Mouse (Mus musculus) frontal cortex, postnatal 14 days (tissue): ENCODE results near the gene Tmem167b.
"Not testable (repeated sequence)": the region's sequence is repeated elsewhere in the genome, so short reads cannot be mapped to it uniquely, and the experiment has no call there.

Source experiments
- DNase-seq, 2 experiments: peaks; one replicate each; pipeline ENCODE4 v3.0.0; 2022; ENCODE audit warnings: low spot score in 2 of 2

The Tmem167b gene

DNA sequence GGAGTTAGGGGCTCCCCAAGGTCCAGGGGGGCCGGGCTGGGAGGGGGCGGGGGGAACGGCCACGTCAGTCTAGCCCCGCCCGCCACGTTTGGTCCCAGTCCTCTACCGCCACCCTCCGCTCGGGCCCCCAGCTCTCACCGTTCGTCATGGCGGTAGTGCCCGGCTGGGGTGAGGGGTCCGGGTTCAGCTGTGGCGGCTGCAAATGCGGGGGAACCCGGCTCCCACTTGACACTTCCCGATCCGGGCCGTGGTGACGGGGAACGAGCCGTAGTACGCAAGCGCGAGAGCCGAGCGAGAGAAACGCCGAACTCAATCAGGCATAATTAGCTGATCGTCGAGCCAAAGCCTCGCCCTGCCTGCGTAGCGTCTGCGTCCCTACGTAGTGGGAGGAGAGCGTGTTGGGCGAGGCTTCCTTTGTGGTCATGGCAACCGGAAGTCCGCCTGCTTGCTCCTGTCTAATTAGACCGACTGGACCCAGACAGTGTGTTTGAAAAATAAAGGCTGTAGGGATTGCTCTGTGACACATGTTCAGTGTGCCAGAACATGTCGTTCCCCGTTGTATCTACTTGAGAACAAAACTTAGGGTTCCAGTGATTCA is at the start of gene Tmem167b:
Tmem167b (minus strand) TSS at position 334 of the 598 bp plus-strand sequence.
- peak; percentile 94 to 96 for DNase-seq

DNA sequence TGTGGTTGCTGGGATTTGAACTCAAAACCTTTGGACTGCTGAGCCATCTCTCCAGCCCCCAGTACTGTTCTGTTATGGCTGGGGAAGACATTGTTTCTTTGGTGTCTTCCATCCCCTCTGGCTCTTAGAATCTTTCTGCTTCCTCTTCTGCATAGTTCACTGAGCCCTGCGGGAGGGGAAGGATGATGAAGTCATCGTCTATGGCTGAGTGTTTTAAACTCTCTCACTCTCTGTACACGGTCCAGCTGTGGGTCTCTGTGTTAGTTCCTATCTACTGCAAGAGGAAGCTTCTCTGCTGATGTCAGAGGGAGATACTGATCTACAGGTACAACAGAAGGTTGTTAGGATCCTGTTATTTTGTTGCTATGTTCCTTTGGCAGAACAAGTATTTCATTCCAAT is 46.6 kb upstream of the Tmem167b start:
- DNase-seq = no peak

DNA sequence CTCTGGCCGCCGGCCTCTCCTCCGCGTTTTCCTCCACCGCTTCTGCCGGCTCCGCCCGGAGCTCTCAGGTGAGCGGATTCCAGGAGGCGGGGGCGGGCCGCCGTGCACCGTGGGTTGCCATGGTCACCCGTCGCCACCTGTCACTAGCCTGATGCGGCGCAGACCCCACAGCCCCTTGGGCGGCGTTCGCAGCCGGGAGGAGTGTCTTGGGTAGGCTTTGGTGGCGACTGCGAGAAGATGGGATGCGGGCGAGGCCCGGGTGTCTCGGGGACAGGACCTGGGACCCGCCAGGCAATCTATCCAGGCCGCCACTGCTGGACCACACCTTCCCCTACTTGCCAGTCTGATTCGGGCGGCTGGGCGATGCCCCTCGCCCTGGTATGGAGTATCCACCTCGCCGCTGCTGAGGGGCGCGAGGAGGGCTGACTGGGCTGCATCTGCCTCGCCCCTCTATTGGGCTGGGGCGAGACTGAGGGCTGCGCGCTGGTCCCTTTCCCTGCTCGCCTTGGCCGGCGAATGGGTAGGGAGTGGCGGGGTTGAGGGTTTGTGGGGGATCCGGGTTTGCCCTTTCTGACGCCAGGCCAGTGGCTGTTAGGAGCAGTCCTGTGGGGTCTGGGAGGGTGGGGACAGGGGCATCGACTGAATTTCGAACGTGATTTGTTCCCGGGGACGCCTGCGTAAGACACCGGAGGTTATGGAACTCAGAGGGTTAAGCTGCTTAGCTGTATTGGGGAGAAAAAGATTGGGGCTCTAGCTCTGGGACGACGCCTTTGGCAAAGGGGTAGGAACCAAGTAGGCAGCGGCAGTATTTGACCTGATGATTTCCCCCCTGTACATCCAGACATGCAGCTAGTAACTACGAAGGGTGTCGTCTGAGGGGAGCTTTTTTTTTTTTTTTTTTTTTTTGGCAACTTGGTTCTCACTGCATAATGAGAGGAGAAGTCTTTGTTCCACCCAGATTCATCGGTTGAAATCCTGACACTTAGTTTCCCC is 29.6 kb upstream of the Tmem167b start:
- DNase-seq = no peak

DNA sequence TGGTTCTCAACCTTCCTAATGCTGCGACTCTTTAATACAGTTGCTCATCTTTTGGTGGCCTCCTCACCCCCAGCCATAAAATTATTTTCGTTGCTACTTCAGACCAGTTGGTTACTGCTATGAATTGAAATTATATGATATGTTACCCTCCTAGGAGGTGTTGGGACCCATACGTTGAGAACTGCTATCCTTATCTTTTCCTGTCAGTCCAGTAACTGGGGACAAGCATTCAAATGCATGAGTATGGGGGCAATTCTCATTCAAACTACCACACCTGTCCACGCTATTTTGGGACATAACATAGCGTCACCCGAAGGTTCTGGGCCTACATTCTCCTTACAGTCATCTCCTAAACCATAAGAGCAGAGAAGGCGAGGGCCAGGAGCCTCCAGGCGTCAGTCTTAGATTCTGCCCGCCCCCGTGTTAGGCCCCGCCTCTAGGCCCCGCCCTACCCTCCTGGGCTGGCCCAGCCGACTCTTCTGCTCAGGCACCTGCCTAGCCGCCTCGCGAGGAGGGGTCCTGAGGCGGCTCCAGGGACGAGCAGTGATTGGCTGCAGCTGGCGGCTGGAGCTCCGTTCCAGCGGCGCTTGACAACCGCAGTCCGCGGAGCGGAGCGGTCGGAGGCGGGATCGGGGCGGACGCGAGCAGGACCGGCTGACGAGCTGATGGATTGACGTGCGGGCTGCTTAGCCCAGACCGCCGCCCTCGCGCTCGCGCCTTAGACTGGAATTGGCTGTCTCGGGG is 28.7 kb upstream of the Tmem167b start, which contains the start of gene Wdr47:
Wdr47 (plus strand) TSS at position 494 of the 744 bp plus-strand sequence.
- DNase-seq = peak; percentile 90 to 93

DNA sequence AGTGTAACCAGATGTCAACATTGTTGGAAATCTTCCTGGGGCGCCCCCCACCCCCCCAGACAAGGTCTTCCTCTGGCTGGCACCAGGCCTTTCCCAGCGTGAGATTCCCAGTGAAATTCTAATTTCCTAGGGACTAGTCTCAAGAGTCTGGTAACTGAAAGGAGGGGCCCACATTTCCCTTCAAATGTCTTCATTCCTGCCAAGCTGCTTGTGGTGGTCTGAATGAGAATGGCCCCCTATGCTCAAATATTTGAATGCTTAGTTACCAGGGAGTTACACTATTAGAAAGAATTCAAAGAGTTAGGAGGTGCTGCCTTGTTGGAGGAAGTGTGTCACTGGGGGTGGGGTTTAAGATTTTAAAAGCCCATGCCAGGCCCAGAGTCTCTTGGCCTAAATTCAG is 26.2 kb upstream of the Tmem167b start:
- no peak for DNase-seq

DNA sequence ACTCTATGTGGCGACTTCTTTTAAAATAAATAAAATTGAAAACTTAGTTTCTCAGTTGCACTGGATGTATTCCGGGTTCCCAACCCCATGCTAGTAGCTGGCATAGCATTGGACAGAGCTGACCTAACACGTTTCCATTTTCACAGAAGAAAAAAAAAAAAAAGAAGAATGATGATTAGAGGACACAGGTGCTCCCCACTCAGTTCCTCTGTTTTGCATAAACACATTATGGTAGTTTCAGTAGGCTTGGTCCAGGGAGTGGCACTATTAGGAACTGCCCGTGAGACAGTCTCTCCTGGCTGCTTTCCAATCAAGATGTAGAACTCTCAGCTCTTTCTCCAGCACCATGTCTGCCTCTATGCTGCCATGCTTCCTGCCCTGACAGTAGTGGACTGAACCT is 22.3 kb upstream of the Tmem167b start:
- DNase-seq = no peak

DNA sequence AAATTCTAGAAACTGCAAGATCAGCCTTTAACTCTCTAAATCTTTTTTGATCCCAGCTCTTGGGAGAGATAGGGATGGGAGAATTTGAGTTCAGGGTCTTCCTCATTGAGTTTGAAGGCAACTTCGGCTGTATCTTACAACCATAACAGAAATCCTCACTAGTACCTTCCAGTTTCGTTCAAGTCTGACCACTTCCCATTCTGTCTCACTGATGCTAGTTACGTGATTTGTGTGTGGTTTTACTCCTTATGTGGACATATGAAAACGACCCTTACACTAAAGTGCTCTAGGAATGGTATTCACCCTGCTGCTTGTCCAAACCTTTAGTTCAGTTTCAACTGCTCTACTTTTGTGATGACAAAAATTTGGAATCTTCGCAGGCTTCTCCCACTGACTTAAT is 11.8 kb upstream of the Tmem167b start:
- no peak for DNase-seq

DNA sequence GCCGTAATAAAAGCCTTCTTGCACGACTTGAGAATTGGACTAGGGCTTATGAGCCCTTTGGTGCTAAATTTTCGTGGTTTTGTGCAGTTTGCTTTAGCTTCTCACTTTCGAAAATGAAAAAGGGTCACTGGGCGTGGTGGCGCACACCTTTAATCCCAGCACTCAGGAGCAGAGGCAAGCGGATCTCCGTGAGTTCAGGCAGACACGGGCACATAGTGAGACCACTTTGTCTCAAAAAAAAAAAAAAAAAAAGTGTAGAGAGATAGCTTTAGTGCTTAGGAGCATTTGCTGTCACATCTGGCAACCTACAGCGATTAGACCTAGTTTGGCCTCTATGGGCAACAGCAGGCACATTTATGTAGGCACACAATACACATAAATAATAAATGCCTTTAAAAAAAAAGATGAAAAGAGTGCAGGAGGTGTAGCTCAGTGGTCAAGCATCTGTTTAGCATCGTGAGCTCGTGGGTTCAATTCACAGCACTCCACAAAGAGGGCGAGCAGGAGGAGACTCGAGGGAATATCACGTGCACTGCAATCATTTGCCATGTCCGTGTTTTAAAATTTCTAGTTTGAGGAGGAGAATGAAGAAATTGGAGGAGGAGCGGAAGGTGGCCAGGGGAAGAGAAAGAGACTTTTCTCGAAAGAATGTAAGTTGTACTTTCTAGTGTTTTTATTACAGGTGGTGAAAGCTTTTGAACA is 10.2 kb upstream of the Tmem167b start:
- DNase-seq = no peak

DNA sequence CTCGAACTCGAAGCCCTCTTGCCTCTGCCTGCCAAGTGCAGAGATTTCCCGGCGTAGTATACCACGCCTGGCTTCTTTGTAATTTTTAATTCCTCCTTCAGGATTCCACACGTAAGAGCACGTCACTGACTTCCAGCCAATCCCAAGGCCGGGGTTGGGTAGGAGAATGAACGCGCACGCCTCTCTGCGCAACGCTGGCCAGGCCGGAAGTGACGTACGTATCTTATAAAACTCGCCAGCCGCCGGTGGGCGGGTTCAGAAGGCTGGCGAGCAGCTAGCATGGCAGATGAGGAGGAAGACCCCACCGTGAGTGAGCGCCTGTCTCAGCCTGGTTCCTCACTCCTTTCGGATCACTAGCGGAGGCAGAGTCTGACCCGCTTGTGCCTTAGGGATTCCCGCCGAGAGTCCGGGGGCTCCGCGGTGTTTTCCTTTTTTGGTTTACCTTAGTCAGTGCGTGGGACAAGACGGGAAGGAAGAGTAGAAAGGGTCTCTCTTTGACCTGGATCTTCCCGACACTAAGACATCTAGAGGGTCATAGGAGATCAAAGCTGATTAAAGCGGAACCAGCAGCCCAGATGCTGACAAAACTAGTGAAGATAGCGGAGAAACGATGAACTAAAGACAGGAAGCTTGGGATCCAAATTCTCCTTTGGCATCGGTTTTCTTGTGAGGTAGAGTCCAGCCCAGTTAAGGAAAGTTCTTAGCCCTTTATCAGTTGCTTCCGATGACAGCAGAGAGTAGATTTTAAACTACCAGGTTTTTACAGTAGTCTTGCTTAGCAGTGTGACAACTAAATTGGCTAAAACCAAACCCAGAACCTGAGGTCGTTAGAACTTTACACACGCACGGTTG is 9.4 kb upstream of the Tmem167b start, which contains the start of gene Taf13:
Taf13 (plus strand) TSS at position 256 of the 852 bp plus-strand sequence.
- DNase-seq = peak; percentile 95 to 97

DNA sequence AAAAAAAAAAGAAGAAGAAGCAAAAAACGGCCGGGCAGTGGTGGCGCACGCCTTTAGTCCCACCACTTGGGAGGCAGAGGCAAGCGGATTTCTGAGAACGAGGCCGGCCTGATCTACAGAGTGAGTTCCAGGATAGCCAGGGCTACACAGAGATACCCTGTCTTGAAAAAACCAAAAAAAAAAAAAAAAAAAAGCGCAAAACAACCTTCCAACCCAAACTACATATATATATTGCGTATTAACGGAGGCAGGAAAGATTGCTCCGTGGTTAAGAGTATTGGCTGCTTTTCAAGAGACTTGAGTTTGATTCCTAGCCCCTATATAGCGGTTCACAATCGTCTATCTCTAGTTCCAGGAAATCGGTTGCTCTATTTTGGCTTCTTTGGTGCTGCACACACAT is 8.5 kb upstream of the Tmem167b start:
- no peak for DNase-seq

DNA sequence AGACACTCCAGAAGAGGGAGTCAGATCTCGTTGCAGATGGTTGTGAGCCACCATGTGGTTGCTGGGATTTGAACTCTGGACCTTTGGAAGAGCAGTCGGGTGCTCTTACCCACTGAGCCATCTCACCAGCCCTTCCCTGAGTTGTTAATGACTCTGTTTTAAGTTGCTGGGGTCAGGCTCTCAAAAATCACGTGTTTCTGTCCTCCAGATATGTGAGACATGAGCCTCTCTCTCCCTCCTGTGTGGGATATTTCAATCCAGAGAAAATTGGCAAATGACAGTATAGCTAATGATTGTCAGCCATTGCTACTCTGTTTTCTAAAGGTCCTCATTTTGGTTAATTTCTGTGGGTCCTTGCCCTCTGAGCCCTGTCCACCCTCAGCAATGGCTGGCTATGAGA is 7.4 kb upstream of the Tmem167b start:
- DNase-seq = not testable (repeated sequence)

DNA sequence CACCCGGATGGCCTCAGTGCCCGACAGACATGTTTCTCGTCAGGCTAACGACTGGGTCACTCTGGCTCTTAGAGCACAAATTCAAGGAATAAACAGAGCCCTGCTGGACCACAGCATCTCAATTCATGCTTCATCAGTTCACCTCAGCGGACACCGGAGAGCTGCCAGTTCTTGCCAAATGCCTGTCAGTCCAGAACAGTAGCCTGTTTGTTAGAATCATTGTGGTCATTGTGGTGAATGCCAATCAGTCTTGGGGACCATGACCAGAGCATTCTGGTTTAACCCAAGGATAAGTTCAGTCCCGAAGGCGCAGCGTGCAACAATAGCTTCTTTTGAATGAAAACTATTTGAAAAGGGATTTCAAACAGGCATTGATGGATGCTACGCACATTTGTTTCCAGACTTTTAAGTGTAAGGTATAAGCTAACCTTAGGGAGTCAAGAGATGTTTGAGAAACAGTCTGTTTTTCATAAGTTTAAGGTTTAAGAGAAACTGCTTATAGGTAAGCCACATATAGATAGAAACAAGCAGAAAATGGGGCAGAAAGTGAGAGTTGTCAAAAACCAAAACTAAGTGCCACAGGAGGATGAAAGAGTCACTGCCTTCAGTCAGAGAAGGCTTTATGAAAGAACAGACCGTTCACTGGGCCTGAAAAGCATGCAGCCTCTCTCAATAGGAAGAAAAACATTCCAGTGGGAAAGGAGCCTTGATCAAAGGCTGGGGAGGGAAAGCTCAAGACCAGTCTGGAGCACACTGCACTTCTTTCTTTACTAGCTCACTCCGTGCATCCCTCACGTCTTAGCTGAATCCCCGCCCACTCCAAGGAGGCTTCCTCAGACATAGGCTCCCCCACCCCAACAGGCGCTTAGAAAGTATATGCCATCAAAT is 6.0 kb upstream of the Tmem167b start:
- no peak for DNase-seq

DNA sequence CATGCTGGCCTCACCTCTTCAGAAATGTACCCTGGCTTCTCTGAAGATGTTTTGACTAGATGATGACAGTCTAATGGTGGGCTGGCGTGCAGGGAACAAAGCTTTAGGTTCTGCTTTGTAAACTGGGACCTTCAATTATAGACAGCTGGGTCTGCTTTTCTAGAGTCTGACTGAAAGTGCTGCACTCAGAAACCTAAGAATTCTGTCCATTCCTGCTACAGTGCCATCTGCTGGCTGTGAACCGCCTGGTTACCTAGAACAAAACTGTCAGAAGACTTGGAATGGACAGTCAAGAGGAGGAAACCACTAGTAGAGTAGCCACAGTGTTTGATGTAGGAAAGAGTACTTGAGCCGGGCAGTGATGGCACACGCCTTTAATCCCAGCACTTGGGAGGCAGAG is 1.0 kb upstream of the Tmem167b start:
- DNase-seq = peak; percentile 67 to 74

DNA sequence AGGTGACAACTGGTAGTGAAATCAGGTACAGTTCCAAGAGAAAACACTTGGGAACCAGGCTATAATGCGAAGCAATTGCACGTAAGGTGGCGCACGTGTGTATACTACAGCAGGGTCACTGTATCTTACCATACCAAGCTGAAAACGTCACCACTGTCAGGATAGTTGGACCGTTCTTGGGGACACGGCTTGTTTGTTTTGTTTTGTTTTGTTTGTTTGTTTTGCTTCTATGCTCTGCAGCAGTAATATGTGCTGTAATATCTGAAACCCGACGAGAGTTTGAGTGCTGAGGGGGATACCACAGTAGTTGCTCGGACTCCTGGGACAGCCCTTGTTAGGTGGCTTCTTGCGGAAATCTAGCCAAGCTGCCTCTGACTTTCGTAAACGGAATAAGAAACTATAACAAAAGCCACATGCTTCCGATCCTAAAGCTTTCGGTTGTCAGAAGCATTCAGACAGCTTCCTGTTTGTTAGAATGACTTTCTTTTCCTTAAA is 558 bp upstream of the Tmem167b start:
- no peak for DNase-seq

DNA sequence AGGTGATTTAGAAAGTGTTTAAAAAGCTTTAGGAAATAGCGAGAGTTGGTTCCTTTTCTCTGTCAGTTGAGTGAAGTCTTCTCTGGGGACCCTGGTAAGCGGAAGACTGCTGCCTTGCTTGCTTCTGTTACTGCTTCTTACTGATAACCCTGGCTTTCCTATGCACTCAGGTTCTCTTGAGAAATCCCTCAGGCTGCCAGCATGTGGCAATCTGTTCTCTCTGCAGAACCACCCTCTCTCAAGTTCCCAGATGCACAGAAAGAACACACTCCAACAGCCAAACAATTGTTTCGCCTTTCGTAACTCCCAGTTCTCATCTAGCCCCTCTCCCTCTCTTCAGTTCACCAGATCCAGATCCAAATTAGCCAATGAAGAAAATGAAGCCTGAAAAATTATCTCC is 4.4 kb downstream of the Tmem167b start:
- DNase-seq = no peak

DNA sequence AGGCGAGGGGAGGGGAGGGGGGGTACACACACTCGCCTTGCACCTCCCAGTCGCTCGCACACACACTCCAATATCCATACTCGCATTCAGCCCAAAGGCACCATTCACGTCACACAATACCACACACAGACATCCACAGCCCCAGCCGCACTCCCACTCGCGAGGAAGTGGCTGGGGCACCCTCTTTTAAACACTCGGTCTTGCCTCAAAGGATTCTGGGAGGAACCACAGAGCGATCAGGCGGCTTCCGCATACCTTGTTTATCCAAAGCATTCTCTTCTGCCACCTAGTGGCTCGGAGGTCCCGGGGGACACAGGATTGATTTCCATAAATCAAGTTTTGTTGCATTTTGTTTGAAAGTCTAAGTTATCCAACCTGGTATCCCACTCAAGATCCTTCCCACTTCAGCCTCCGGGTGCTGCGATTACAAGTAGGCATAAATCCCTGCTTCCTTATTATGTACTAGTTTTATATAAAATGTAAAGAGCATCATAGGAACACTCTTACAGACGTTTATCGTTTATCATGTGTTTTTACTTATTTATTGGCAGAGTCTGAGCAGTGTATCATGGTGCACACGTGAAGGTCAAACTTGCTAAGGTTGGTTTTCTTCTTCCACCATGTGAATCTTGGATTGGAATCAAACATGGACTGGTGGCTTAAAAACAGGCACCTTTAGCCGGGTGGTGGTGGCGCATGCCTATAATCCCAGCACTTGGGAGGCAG is 7.5 kb downstream of the Tmem167b start:
- DNase-seq = peak; percentile 89 to 91

DNA sequence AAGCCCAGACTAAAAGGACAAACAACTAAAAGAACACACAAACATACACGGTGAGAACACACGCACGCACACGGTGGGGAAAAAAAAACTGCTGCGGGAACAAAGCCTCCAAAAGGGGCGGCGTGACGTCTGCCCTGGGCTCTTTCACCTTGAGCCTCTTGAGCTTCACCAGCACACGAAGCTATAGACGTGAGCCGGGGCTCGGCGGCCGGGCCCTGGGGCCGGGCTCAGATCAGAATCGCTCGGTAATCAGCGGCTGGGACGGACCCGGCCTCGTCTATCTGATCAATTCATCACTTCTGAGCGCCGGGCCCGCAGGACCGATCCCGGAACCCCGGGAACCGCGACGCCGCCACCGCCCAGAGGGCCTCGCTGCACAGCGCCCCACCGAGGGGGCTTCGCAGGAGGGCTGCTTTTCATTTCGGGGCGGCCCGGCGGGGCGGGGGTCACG is 8.1 kb downstream of the Tmem167b start:
- peak; percentile 24 to 38 for DNase-seq

DNA sequence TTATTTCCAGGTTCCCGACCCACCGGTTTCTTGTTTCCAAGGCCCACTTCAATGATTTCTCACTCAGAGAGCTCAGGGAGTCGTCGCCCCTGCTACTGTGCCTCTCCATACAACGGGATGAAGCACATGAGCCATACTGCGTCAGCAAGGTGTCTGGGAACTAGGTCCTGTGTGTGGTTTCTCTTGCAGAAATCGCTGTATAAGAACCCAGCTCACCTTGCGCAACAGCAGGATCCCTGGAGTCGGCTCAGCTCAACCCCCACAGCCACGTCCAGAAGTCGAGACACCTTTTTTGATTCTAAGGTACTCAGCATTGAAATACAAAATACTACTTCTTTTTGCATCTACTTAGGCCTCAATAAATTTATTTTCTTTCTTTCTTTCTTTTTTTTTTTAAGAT is 20.0 kb downstream of the Tmem167b start:
- no peak for DNase-seq

DNA sequence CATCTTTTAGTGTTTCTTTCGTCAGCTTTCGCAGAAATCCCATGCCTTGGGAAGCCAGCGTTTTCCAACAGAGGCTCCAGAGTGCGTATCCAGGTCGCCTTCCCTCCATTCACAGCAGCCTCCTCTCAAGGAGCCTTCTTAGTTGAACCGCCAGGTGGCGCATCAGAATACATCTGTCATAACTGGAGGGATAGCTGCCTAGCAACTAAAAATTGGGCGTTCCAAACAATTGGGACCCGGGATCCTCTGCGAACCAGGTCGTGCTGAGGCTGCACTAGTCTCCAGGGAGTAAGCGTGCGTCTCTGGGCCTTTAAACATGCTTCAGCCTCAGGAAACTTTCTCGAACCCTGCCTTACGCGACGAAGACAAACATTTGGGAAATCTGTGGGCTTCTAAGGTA is 25.0 kb downstream of the Tmem167b start:
- peak; percentile 85 to 86 for DNase-seq
